Mouse (Mus musculus): ENCODE results near the gene Slc6a6. TPM values are rescaled to one million over a fixed set of nuclear protein-coding genes. Genes with fewer than 3 reads are reported as not detected.

Gene Slc6a6
- polyA plus RNA-seq (2012; rRNA removed) = 7.0 and 8.7 TPM in 2 replicates

DNA sequence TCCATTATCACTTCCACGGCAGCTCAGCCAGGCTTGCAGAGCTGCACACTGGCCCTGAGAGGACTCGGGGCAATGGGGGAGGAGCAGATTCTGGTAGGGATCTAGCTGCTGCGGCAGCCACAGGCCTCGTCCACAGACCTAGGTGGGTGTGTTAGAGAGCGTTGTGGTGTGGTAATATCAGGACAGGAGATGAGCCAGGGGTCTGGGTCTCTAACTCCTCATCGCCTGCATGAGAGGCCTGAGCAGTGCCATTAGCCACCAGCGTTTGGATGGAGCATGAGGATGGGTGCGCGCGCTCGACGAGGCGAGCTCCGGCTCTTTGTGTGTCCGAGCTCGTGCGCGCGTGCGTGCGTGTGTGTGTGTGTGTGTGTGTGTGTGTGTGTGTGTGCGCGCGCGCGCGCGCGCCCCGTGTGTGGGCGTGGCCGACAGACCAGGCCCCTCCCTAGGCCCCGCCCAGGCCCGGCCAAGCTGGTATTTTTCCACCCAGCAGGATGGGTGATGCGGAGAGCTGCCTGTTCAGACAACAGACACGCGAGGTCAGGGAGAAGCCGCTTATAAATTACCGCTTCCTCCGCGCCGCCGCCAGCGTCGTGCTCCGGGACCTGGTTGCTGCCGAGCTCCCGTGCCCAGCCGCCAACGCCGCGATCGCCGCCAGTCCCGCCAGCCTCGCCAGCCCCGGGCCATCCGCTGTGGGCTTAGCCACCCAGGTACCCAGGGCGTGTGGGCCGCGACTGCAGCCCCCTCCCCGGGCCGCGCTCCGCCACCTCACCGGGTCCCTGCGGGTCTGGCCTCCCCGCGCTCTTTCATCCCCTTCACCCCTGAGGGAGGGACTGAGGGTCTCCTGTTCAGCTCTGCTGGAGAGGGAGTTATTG, at the start of gene Slc6a6:
Gene Slc6a6, plus strand, starts transcription at position 452 of the 872 bp plus-strand sequence.

Other genes with a start within 250 kb of the Slc6a6 start
- gene Chchd4, start 210.5 kb upstream of the Slc6a6 start, polyA plus RNA-seq (2012; rRNA removed) = 6.7 and 7.8 TPM in 2 replicates
- 6.6 and 7.9 TPM in 2 replicates for gene Tmem43, start 210.3 kb upstream of the Slc6a6 start, polyA plus RNA-seq (2012; rRNA removed)
- gene Xpc, start 168.2 kb upstream of the Slc6a6 start, polyA plus RNA-seq (2012; rRNA removed) = 2.8 and 3.0 TPM in 2 replicates
- gene Lsm3, start 168.1 kb upstream of the Slc6a6 start, polyA plus RNA-seq (2012; rRNA removed) = 104 and 105 TPM in 2 replicates
- 0.01 and 0.09 TPM in 2 replicates for gene Grip2, start 143.2 kb downstream of the Slc6a6 start, polyA plus RNA-seq (2012; rRNA removed)
- gene Ccdc174, start 194.0 kb downstream of the Slc6a6 start, polyA plus RNA-seq (2012; rRNA removed) = 7.2 and 7.7 TPM in 2 replicates
- gene 4930590J08Rik, start 218.8 kb downstream of the Slc6a6 start, polyA plus RNA-seq (2012; rRNA removed) = 0.17 and 0.18 TPM in 2 replicates

All from liver, embryonic 14 days (tissue).